Mouse (Mus musculus) ZHBTc4 (cell line): Measurements from ENCODE around the gene Hhipl1.

Experiments used
- DNase-seq: peaks from one replicate; pipeline ENCODE4 v3.0.0-alpha.2; 2011; ENCODE audit warnings: low read depth, low spot score

Gene Hhipl1

DNA sequence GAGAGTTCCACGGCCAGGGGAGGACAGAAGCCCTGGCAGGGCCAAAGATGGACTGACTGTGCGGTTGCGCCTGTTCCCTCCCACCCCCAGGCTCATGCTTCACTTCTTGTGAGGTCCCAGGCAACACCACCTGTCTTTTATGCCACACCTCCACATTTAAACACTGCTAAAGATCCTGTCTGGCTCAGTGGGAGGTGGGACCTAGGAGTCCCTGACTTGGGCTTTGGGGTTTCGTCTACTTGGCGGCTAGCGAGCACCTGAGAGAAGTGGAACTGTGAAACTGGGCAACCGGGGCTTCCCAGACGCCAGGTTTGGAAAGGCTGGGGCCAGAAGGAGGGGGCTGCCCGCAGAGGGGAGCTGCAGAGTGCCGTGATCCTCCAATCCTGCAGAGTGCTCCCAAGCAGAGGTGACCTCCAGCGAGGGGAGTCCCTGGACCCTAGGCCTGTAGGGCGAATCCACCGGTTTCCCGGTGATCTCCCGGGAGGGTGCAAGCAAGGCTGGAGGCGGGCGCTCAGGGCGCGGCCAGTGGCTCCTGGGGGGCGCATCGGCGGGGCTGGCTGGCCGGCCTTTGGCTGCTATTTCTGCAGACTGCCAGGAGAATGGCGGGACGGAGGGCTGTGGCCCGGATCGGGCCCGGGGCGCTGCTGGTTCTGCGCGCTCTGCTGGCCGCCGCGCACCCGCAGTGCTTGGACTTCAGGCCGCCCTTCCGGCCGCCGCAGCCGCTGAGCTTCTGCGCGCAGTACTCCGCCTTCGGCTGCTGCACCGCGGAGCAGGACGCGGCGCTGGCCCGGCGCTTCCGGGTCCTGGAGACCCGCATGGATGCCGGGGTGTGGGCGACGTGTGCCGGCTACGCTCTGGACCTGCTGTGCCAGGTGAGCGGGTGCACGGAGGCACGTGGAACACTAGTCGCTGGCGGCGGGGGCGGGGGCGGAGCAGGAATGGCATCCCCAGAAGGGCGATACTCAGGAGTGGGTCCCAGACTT, at the start of gene Hhipl1:
Gene Hhipl1 (plus strand): TSS at position 459 of the 983 bp plus-strand sequence.
- DNase-seq = peak; percentile 54

DNA sequence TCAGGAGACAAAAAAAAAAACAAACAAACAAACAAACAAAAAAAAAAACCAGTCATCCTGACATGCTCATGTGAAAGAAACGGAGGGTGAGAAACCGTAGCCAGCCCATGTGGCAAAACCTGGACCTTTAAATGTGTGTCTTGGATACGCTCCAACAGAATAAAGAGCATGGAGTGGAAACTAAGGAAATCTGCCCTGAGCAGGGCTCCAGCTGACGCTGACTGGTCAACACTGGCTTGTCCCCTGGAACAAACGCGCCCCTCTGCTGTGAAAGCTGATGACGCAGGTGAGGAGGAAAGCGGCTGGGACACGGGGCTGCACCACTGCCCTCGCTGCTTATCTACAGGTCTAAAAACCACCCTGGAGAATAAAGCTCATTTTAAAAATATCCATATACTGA, 49.3 kb upstream of the Hhipl1 start:
- DNase-seq = no peak

DNA sequence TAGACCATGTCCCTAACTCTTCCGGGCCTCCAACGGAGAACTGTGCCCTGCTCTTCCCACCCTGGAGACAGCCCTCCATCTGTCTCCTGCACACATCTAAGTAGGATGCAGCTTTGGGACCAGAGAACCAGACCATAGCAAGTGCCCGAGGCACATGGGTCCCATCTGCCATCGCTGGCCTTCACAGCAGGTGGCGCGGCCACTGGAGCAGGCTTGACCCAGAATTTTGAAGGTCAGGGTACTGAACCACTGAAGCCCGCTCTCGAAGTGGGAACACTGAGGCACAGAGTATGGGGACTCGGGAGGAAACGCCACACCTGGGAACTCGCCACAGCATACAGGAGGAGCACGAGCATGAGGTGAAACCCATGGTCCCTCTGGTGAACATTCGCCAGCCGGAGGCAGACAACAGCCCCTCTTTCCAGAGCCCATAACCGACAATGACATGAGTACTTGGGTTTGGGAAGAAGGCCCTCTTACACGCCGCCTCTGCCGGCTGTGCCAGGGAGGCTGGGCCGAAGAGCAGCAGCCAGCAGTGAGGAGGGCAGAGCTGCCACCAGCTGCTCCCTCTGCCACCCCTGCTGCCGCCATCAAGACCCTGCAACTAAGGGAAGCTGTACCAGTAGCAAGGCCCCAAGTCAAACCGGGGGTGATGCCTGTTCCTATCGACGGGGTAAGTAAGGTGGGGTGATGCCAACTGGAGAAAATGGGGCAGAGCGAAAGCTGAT, 46.6 kb upstream of the Hhipl1 start:
- no peak for DNase-seq

DNA sequence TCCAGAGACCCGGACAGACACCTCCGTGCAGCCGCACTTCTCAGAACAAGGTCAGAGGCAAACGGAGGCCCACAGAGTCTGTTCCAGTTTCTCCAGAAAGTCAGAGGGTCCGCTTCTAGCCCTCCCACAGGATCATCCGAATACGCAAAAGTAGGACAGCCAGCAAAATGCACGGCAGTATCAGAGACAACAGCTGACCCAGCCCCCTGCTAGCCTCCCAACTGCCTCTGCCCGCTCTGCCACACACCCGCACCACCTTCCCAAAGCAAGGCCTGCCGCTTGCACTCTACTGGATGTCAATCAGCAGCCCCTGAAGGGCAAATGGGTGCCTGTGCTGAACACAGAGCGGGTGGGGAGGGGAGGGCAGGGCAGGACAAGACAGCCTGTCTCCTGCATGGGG, 45.1 kb upstream of the Hhipl1 start:
- no peak for DNase-seq

DNA sequence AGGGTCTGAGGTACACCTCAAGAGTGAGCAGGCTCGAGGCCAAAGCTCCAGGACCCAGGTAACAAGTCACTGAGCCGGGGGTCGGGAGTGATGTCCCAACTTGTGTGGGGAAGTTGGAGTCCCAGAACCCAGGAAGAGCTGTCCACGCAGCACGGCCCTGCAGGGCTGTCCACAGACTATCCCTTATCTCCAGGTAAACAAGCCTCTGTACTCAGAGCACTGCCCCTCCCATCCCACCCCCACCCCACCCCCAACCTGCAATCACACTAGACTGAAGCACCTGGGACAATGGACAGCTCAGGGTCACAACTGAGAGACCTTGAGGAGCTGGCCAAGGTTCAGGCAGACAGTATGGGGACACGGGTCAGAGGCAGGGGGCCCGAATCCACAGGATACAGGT, 41.2 kb upstream of the Hhipl1 start:
- no peak for DNase-seq

DNA sequence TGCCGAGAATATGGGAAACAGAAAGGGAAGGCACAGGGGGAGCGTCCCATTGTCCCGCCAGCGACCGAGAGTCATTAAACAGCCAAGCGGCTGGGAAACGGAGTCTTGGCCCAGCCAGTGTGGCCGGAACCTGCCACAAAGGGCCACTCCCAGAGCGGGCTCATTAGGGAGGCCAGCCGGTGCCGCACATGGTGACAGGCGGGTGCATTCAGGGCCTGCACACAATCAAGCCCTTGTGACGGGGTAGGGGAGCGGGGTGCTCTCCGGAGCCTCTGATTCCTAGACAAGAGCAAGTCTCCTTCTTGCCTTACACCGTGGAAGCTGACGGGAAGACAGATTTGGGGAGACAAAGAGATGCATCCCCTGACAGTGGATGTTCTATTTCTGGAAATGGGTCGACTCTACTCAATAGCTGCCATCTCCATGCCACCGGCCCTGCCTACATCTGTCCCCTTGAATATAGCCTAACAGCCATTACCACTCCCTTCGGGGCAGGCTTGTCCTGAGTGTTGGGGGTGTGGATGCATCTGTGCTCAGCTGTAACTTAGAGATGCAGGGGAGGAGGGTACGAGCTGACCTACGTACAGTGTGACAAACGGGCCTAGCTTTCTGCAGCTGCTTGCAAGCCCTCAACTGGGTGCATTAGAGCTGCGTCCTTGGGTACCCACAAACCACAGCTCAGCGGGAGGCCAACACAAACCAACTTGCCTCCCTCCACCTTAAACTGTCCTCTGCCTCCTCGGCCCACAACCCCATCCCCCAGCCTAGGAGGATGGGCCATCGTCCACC, 40.0 kb upstream of the Hhipl1 start:
- DNase-seq = no peak

DNA sequence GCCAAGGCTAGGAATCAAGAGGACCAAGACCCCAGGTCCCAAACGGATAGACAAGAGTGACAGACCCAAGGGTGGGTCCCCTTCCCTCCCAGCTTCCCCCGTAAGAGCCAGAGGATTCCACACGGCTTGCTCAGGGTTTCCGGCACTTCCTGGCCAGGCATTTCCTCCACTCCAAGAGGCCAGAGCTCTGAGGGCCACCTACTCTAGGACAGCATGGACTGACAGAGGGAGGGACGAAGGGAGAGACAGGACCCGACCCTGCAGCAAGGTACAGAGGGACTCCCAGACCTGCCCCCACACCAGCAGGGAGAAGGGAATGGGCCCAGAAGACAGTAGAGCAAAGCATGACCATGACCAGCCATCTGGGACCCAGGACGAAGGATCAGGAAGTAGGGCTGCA, 38.4 kb upstream of the Hhipl1 start:
- no peak for DNase-seq

DNA sequence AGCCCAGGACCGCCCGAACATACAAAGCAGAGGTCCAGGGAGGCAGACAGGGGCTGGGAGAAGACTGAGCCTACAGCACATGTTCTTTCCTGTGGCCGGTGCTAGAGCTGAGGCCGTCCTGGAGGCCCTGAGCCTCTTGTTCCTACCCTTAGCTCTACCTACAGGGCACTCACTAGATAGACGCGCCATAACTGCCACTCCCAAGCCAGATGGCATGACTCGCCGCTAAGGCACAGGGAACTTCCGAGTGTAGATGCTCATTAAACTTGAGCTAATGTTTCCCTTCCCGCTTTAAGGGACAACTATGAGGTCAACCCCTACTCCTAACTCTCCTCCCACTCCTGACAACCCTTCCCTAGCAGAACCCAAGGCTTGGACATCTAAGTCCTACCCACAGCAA, 37.1 kb upstream of the Hhipl1 start:
- no peak for DNase-seq

DNA sequence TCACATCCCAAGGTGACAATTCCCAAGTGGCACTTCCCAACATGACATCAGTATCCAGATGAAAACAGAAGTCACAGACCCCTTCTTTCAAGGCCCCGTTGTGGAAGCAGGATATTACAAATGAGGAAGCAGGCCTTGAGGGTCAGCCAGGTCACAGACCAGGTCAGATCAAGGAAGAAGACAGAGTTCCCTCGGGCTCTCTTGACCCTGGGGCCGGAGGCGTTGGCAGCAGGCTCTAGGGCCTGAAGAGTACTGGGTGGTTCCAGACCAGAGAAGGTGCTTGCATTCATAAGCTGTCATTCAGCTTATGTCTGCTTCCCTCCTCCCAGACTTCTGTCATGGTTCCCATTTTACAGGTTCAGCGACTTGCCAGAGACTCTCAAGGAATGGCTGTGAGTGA, 36.4 kb upstream of the Hhipl1 start:
- no peak for DNase-seq

DNA sequence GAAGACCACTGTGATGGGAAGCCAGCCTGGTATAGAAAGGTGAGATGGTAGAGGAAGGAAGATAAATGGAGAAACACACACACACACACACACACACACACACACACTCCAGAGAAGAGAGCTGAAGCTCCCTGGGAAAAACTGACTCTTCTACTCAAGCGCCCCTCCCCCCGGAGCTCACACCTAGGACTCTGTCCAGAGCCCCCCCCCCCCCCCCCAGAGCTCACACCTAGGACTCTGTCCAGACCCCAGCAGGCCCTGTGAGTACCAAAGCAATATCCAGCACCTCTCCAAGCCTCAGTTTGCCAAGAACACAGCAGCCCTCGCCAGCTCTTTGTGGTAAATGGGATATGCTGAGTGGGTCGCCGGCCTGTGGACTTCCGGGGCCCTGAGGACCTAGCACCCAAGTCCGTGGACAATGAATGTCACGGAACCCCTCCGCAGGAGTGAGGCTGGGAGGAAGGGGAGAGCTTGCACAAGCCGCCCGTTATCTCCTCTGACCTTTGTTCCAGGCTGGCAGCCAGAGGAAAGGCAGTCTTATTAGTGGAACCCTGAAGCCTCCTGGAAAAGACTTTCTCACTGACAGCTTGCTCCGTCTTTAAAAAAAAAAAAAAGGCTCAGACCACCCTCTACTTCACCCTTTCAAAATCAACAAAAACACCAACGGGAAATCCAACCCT, 35.7 kb upstream of the Hhipl1 start:
- no peak for DNase-seq

DNA sequence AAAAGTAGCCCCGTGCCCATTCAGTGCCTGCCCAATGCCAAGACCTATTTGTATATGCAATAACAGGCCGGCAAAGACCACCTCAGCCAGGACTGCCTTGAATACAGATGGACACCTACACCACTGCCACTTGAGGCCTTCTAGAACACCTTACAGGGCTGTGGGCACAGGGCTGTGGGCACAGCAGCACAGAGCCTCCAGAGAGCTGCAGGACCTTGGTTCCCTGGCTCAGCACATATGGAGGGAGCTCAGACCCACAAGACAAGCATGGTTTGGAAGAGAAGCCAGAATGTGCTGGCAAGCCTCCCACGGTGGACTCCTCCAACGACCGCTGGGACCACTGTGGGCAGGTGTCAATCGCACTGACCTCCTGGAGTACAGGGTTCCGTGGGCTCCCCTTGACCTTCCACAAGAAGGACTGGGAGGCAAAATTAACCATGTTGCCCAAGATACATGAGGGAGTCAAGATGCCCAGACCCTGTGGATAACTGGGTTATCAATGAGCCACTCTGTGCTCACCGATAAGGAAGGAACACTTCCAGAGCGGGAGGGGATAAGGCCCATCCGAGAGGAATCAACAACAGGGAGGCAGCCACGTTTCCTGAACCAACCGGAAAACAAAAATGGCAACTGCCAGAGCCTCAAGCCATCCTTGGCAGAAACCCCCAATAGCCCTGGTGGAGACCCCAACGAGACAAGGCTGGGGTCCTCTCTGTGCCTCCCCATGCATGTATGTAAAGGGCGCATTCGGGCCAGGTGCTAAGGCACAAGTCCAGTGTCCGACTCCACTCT, 34.5 kb upstream of the Hhipl1 start:
- no peak for DNase-seq

DNA sequence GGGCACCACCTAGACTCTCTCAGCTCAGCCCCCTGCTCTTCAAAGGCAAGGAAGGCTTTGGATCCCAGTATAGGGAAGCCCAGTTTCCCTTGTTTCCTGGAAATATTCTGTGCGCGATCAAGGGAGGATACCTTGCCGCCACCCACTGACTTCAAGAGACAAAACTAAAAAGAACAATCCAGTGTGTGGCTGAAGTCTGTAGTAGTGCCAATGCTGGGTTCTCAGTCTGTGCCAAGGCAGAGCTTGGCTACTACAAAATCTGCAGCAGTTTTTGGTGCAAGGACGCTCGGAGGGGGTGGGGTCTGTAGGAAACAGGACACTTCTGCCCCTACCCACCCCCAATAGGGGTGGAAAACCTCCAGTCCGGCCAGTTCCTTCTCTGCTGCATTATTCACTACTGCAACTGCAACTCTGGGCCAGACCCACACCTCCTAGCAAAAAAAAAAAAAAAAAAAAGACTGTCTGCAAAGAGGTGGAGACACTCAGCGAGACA, 33.9 kb upstream of the Hhipl1 start:
- no peak for DNase-seq

DNA sequence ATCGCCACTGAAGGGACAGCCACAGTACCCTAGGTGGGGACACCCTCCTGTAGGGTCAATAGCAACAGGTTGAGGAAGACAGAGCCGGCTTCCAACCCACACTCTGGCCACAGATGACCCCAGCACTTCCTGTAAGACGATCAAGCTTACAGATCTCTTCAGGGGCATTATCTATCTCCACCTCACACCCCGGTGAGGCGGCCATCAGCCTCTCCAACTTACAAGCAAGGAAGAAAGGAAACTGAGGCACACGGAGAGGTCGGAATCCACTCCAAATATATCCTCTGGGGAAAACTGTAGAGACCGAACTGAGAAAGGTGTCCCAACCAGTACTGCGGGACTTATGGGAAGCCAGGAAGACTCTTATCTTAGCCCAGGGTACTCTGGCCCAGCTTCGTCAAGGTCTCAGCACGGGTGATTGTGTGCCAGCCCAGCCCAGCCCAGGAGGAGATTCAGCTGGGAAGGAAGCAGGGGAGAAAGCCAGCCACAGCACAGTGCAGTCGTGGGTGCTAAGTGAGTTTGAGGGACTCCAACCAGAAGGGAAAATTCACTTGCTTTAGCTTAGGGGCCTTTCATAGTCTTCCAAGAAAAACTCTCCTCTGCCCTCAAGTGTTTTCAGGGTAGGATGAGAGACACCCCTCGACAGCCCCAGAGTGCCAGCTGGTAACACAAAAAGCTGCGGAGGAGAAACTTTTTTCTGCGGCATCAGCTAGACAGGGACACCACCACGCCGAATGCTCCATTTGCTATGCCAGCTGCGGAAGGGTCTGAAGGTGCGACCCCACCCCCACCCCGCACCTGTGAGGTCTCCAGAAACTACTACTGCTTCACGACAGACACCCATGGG, 32.4 kb upstream of the Hhipl1 start:
- DNase-seq = no peak

DNA sequence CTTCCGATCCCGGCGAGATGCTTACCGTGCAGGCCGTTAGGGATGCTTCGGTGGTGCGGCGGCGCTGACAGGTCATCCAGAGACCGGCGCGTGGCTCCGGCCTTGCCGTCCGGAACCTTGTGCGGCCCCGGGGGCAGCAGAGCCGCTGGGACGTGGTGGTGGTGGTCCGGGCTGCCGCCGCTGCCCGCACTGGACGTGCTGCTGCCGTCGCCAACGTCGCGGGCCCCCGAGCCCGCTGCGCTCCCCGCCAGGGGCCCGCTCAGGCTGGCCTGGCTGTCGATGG, 31.8 kb upstream of the Hhipl1 start:
- DNase-seq = no peak

DNA sequence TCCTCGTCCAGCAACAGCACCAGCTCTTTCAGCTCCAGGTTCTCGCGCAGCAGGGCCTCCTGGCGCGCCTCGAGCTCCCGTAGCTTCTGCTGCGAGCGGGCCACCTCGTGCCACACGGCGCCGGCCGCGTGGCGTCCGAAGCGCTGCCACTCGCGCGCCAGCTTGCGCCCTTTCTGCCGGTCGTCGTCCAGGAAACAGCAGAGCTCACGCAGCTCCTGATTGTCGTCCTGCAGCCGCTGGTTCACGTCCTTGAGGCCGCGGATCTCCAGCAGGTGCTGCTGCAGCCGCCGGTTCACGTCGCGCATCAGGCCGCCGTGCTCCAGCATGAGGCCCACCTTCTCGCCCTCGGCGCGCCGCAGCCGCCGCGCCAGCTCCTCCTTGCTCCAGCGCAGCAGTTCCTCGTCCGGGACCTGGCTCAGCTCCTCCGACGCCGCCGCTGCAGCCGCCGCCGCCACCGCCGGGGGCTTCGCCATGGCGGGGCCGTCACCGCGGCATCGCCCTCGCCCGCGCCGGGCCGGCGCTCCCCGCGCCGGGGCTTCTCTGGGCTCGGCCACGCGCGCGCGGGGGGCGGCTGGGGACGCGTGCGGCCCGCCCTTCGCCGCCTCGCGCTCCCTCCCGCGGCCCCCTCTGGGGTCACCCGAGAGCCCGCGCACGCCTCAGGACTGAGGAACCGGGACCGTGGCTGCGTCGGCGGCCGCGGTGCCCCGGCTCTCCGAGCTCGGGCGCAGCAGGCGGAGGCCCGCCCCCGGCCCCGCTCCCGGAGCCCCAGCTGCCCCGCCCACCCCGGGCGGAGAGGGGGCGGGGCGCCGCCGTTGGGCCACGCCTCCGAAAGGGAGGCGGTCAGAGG, 31.2 kb upstream of the Hhipl1 start, which contains the start of gene Ccdc85c:
Gene Ccdc85c (minus strand): TSS at position 765 of the 847 bp plus-strand sequence.
- peak; percentile 80 for DNase-seq

DNA sequence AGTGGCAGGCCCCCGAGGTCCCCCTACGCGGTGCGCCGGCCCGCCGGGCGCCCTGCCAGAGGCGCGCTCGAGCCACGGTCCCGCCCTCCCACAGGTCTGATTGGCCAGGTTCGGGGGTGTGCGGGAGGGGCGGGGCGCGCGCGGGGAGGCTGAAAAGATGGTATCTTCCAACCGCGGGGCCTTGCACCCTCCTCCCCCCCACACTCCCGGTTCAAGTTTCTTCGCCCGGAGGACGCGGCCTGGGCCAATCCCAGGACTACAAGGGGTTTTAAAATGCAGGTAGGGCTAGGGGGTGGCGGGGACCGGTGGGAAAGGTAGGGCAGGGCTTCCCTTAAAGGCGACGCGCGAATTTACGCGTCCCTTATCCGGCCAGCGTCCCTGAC, 30.6 kb upstream of the Hhipl1 start:
- peak; percentile 99 for DNase-seq

DNA sequence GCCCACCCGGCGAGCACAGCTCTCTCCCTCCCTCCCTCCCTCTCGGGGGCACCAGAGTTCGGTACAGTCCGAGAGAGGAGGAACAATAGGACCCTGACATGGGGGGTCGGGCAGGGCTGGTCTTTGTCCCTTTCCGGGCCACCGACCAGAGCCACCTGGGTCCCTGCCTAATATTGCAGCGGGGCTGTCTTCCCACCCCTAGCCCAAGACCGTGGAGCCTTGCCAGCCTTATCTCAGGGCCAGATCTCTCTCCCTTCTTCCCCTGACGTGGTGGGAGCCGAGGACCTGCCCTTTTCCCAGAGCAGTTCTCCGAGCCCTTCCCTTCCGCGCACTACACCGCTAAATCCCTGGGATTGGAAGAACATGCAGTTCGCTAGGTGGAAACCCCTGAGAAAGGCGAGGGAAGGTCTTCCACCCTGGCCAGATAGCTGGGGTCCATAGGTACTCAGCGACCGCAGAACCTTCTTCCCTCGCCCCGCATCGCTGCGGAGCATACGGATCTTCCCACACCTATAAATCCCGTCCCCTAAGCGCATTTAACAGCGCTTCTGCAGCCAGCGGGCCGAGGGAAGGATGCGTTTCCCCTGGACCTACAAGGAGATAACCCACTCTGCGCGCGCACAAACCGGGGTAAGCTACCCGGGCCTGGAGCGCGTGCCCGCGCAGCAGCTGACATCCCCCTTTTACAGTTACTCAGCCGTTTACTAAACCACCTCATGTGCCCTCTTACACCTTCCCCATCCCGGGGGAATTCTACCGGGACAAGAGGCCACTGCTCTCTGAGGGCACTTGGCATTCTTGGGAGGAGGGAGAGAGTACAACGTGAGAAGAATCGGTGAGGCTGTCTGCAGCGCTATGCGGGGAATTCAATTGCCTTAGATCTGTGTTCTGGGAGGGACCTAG, 29.9 kb upstream of the Hhipl1 start:
- DNase-seq = peak; percentile 55
